Mouse (Mus musculus) CD4-positive naive resting alpha-beta T cell, adult 57 days (primary cell): ENCODE results near the gene Vmn1r235. TPM values are rescaled to one million over a fixed set of nuclear protein-coding genes. Genes with fewer than 3 reads are reported as not detected.

Experiments used
- total RNA-seq: library from RNA; stranded (reverse); gene quantifications from one replicate; pipeline ENCODE4 v1.2.4, GENCODE M21; 2023

Vmn1r235 gene
- total RNA-seq, result not detected

GRCm38 (mm10) chr17:21256111-21256510 is at the start of gene Vmn1r235:
Gene Vmn1r235 (plus strand): TSS chr17:21256411.

GRCm38 (mm10) chr17:21225787-21226186 is 30.4 kb upstream of the Vmn1r235 start, which contains the start of gene Vmn1r234:
Gene Vmn1r234 (plus strand): TSS chr17:21226087.

GRCm38 (mm10) chr17:21282642-21283041 is 26.4 kb downstream of the Vmn1r235 start, which contains the start of gene Vmn1r236:
Gene Vmn1r236 (plus strand): TSS chr17:21282942.

GRCm38 (mm10) chr17:21311565-21311964 is 55.4 kb downstream of the Vmn1r235 start, which contains the start of gene Vmn1r237:
Gene Vmn1r237 (plus strand): TSS chr17:21311865.

Other genes with a start within 250 kb of the Vmn1r235 start
- 15.0 TPM for gene Zfp160, start 247.5 kb upstream of the Vmn1r235 start, total RNA-seq
- not detected for gene Vmn1r234, start 30.3 kb upstream of the Vmn1r235 start, total RNA-seq
- not detected for gene Vmn1r236, start 26.5 kb downstream of the Vmn1r235 start, total RNA-seq
- not detected for gene Vmn1r237, start 55.5 kb downstream of the Vmn1r235 start, total RNA-seq
- gene Zfp677, start 127.3 kb downstream of the Vmn1r235 start, total RNA-seq, result 7.1 TPM
- 1.7 TPM for gene Zfp54, start 166.8 kb downstream of the Vmn1r235 start, total RNA-seq
- 20.5 TPM for gene Zfp51, start 194.0 kb downstream of the Vmn1r235 start, total RNA-seq
- gene Zfp53, start 232.6 kb downstream of the Vmn1r235 start, total RNA-seq, result 28.1 TPM